Mouse (Mus musculus): ENCODE results near the gene Fuk. TPM values are rescaled to one million over a fixed set of nuclear protein-coding genes. Genes with fewer than 3 reads are reported as not detected.

Fuk gene
- total RNA-seq, 2 experiments from 2014 or later: 22.3 to 22.4 TPM

Other genes starting within 250 kb of the Fuk start
- 100 to 1,000 TPM; 213 to 214 TPM for gene Mtss1l, start 181.0 kb downstream of the Fuk start, total RNA-seq (2021)
- gene Il34, start 96.6 kb downstream of the Fuk start, total RNA-seq (2021): 10 to 100 TPM; 71.0 to 72.6 TPM
- gene Cog4, start 55.9 kb downstream of the Fuk start, total RNA-seq (2021): 10 to 100 TPM; 60.9 to 61.3 TPM
- 10 to 100 TPM; 69.7 to 71.3 TPM for gene Sf3b3, start 55.7 kb downstream of the Fuk start, total RNA-seq (2021)
- gene St3gal2, start 17.4 kb upstream of the Fuk start, total RNA-seq (2021): 100 to 1,000 TPM; 101 to 103 TPM
- 10 to 100 TPM; 26.5 to 28.6 TPM for gene Ddx19a, start 95.3 kb upstream of the Fuk start, total RNA-seq (2021)
- gene Ddx19b, start 129.3 kb upstream of the Fuk start, total RNA-seq (2021): 10 to 100 TPM; 15.6 to 17.7 TPM
- 10 to 100 TPM; 82.2 to 91.4 TPM for gene Aars, start 130.7 kb upstream of the Fuk start, total RNA-seq (2021)
- not detected for gene Exosc6, start 153.9 kb upstream of the Fuk start, total RNA-seq (2021)
- 1 to 10 TPM; 1.6 to 2.2 TPM for gene Clec18a, start 189.9 kb upstream of the Fuk start, total RNA-seq (2021)
- gene Pdpr, start 192.1 kb upstream of the Fuk start, total RNA-seq (2021): 10 to 100 TPM; 24.3 to 27.0 TPM

All from layer of hippocampus, adult 18-20 months (tissue).